Mouse (Mus musculus) liver, adult 2 months (tissue): ENCODE results near the gene Isoc2b.

ENCODE experiments used
- CTCF ChIP-seq: fragments of 200-500 bp; IDR thresholded peaks from 2 replicates; pipeline ENCODE4 v1.5.1; 2011; ENCODE audit warnings: low read depth, low read length, control low read depth
- POLR2A ChIP-seq: fragments of 200-500 bp; IDR thresholded peaks from 2 replicates; pipeline ENCODE4 v1.6.1; 2011; ENCODE audit warnings: low read length, control low read depth; ENCODE audit not compliant: insufficient read depth; ENCODE audit errors: extremely low read depth

DNA sequence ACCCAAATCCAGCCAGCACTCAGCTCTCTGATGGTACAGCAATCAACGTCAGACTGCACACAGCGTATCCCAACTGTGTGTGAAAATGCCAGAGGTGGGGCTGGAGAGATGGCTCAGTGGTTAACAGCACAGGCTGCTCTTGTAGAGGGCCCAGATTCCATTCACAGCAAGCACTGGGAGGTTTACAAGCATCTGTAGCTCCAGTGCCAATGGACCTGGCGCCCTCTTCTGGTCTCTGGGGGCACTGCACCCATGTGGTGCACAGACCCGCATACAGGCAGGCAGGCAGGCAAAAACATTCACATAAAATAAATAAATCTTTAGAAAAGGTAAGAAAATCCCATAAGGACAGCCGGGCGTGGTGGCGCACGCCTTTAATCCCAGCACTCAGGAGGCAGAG lies 31.1 kb upstream of the Isoc2b start:
- peak; percentile 77 for TF ChIP-seq CTCF
- no peak for TF ChIP-seq POLR2A
